Mouse (Mus musculus) limb, embryonic 14.5 days (tissue): ENCODE measurements around the gene Vsig10. TPM values are rescaled to one million over a fixed set of nuclear protein-coding genes. Genes with fewer than 3 reads are reported as not detected.
A peak's percentile ranks its signal among the peaks of the same experiment; 100 is the strongest.

ENCODE experiments used
- ATAC-seq: fragments of 200-750 bp; cut with Nextera tagmentation; 2 replicates; pipeline ENCODE4 v1.8.0; 2017; ENCODE audit warnings: low read depth, moderate number of reproducible peaks, moderate TSS enrichment; ENCODE audit not compliant: low FRiP score
- DNase-seq: peaks from one replicate; pipeline ENCODE4 v3.0.0-alpha.2; 2015; ENCODE audit warnings: low spot score
- H3K27ac ChIP-seq: fragments of 300-500 bp; sonication (generic); replicated peaks from 2 replicates; pipeline ENCODE4 v1.5.1; 2014; ENCODE audit warnings: low read depth, mild to moderate bottlenecking, low read length, moderate library complexity, mixed read lengths
- H3K27me3 ChIP-seq: fragments of 300-500 bp; sonication (generic); 2 replicates; pipeline ENCODE4 v1.6.1; 2014; ENCODE audit warnings: low read length, mixed read lengths; ENCODE audit not compliant: control insufficient read depth, insufficient read depth
- H3K36me3 ChIP-seq: fragments of 300-500 bp; sonication (generic); 2 replicates; pipeline ENCODE4 v1.6.1; 2014; ENCODE audit warnings: mild to moderate bottlenecking, low read length, moderate library complexity, mixed read lengths; ENCODE audit not compliant: control insufficient read depth, insufficient read depth
- H3K4me1 ChIP-seq: fragments of 300-500 bp; sonication (generic); 2 replicates; pipeline ENCODE4 v1.6.1; 2014; ENCODE audit warnings: antibody characterized with exemption, low read length, mixed read lengths; ENCODE audit not compliant: control insufficient read depth, insufficient read depth
- H3K4me2 ChIP-seq: fragments of 300-500 bp; sonication (generic); replicated peaks from 2 replicates; pipeline ENCODE4 v1.6.1; 2014; ENCODE audit warnings: low read depth, mild to moderate bottlenecking, low read length, moderate library complexity; ENCODE audit not compliant: severe bottlenecking
- H3K4me3 ChIP-seq: fragments of 300-500 bp; sonication (generic); replicated peaks from 2 replicates; pipeline ENCODE4 v1.5.1; 2014; ENCODE audit warnings: low read length
- H3K9ac ChIP-seq: fragments of 300-500 bp; sonication (generic); 2 replicates; pipeline ENCODE4 v1.6.1; 2014; ENCODE audit warnings: mild to moderate bottlenecking, low read depth, low read length, moderate library complexity; ENCODE audit not compliant: severe bottlenecking
- H3K9me3 ChIP-seq: fragments of 300-500 bp; sonication (generic); 2 replicates; pipeline ENCODE4 v1.6.1; 2016; ENCODE audit warnings: low read length; ENCODE audit not compliant: control insufficient read depth
- POLR2A ChIP-seq: fragments of 200-500 bp; IDR thresholded peaks from 2 replicates; pipeline ENCODE4 v1.8.0; 2012; ENCODE audit warnings: inconsistent platforms, mild to moderate bottlenecking, moderate library complexity, borderline replicate concordance; ENCODE audit not compliant: insufficient read depth, insufficient read length; ENCODE audit errors: extremely low read depth
- WGBS: fragments of 180-500 bp; shearing (Covaris S2); extraction: QIAGEN DNeasy Blood & Tissue Kit; methylation state at CpG from one replicate; pipeline ENCODE4 v1.1.7; 2014; 5-methylcytosine and 5-hydroxymethylcytosine counted together
- polyA plus RNA-seq, 2 experiments: library from polyadenylated mRNA; depleted of rRNA in 1 of 2; stranded (reverse) in 1 of 2; unstranded in 1 of 2; fragments of >200 nt; fragmentation: Nextera tagmentation in 1 of 2; extraction: Ambion mirVana in 1 of 2; gene quantifications; 2 replicates each; pipeline versions ENCODE4 v1.2.1 to v1.2.3; 2012 to 2014

Gene Vsig10
- polyA plus RNA-seq (2012; rRNA removed) (10.3 and 14.0 TPM in 2 replicates), polyA plus RNA-seq (2014; fragmentation: Nextera tagmentation; extraction: Ambion mirVana) (4.5 and 6.8 TPM in 2 replicates)

GRCm38 (mm10) chr5:117318741-117319629 is at the start of gene Vsig10:
Gene Vsig10, plus strand, starts transcription at chr5:117319083.
- Histone ChIP-seq H3K4me1 (peaks cover 7% of the 10 kb centered on the region), H3K27me3 (no peaks in the 10 kb centered on the region), H3K36me3 (no peaks in the 10 kb centered on the region), H3K9me3 (no peaks in the 10 kb centered on the region), H3K4me2 (peak within 1 kb of the TSS; percentile 97), H3K4me3 (peak within 1 kb of the TSS; percentile 71), H3K9ac (peak within 1 kb of the TSS; percentile 77), H3K27ac (peak within 1 kb of the TSS; percentile 48; the same call in 1 of the 2 replicates)
- 0 out of 2 replicates have a peak, but pooled peaks have one; percentile 48 for TF ChIP-seq POLR2A
- ATAC-seq (peak; percentile 71), DNase-seq (peak; percentile 35)
- under 1% methylated on average over 66 of the region's 81 CpGs for WGBS

- ATAC-seq, result no peak
- H3K27ac ChIP-seq, result no peak overlapping the region
- H3K4me2 ChIP-seq, result no peak overlapping the region
- H3K27me3 ChIP-seq, result no peaks in the 10 kb centered on the region
- no peak overlapping the region for H3K9ac ChIP-seq
- WGBS, result 92% methylated on average over 12 of the region's 12 CpGs
- DNase-seq, result no peak
- no peak overlapping the region for H3K4me3 ChIP-seq
- H3K36me3 ChIP-seq, result no peaks in the 10 kb centered on the region
- no peaks in the 10 kb centered on the region for H3K4me1 ChIP-seq
- H3K9me3 ChIP-seq, result no peaks in the 10 kb centered on the region
- TF ChIP-seq POLR2A, result no peak
These were observed 49.5 kb upstream of the Vsig10 start for GRCm38 (mm10) chr5:117269395-117269794.

DNA sequence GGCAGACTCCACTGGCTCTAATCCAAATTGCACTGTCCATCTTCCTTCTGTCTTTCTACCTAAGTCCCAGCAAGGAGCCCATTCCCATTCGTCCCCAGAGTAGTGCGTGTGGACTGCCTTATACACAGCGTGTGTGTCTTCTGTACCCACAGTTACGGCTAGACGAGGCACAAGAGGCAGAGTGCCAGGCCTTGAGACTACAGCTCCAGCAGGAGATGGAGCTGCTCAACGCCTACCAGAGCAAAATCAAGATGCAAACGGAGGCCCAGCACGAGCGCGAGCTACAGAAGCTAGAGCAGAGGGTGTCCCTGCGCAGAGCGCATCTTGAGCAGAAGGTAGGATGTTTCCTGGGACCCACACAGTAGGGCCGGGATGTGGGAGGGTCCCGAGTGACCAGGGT is 46.9 kb upstream of the Vsig10 start:
- Histone ChIP-seq H3K36me3 (no peaks in the 10 kb centered on the region), H3K27me3 (no peaks in the 10 kb centered on the region), H3K9me3 (no peaks in the 10 kb centered on the region), H3K9ac (no peak overlapping the region), H3K4me2 (no peak overlapping the region), H3K4me3 (no peak overlapping the region), H3K4me1 (no peaks in the 10 kb centered on the region), H3K27ac (no peak overlapping the region)
- TF ChIP-seq POLR2A, result no peak
- ATAC-seq, result no peak
- 88% methylated on average over 14 of the region's 14 CpGs for WGBS
- no peak for DNase-seq

- no peak overlapping the region for H3K4me2 ChIP-seq
- WGBS, result 72% methylated on average over 5 of the region's 5 CpGs
These were observed 44.1 kb upstream of the Vsig10 start for GRCm38 (mm10) chr5:117274817-117275216.

DNA sequence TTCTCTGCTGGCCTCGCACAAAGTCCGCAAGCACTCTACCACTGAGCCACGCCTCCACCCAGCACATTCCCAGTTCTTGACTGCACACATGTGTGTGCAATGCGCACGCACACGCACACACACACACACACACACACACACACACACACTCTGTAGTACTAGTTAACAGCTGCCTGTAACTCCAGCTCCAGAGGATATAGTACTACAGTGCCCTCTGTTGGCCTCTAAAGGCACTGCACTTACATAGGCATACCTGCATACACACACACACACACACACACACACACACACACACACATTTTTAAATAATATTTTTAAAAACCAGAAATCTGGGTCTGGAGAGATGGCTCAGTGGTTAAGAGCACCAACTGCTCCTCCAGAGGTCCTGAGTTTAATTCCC is 41.1 kb upstream of the Vsig10 start:
- WGBS, result 97% methylated on average over 6 of the region's 6 CpGs
- H3K4me2 ChIP-seq, result no peak overlapping the region
- H3K4me3 ChIP-seq, result no peak overlapping the region
- H3K9ac ChIP-seq, result no peak overlapping the region
- no peaks in the 10 kb centered on the region for H3K9me3 ChIP-seq
- DNase-seq (no peak), ATAC-seq (no peak)
- no peaks in the 10 kb centered on the region for H3K4me1 ChIP-seq
- no peak overlapping the region for H3K27ac ChIP-seq
- peaks cover 25% of the 10 kb centered on the region for H3K36me3 ChIP-seq
- H3K27me3 ChIP-seq, result no peaks in the 10 kb centered on the region
- TF ChIP-seq POLR2A, result no peak

More at GRCm38 (mm10) chr5:117274817-117275216, 44.1 kb upstream of the Vsig10 start:
- ATAC-seq (no peak), DNase-seq (no peak)
- no peak overlapping the region for H3K9ac ChIP-seq
- no peaks in the 10 kb centered on the region for H3K36me3 ChIP-seq
- no peak for TF ChIP-seq POLR2A
- no peak overlapping the region for H3K27ac ChIP-seq
- no peak overlapping the region for H3K4me3 ChIP-seq
- no peaks in the 10 kb centered on the region for H3K4me1 ChIP-seq
- no peaks in the 10 kb centered on the region for H3K9me3 ChIP-seq
- no peaks in the 10 kb centered on the region for H3K27me3 ChIP-seq
